Mouse (Mus musculus) cerebellum, adult (tissue): ENCODE data around the gene Zfp11.
A peak's percentile ranks its signal among the peaks of the same experiment; 100 is the strongest.
"Not testable (repeated sequence)": the region's sequence is repeated elsewhere in the genome, so short reads cannot be mapped to it uniquely, and the experiment has no call there.

Experiments
- ATAC-seq: cut with Nextera tagmentation; 2 replicates; pipeline ENCODE4 v1.9.2; 2017; ENCODE audit warnings: mild to moderate bottlenecking, moderate library complexity, mixed read lengths; ENCODE audit not compliant: insufficient number of reproducible peaks, low FRiP score, low TSS enrichment

Gene Zfp11

GRCm38 (mm10) chr5:129670036-129670458 is at the start of gene Zfp11:
Zfp11 (minus strand) TSS chr5:129670099.
- peak; percentile 76; the same call in 1 of the 2 replicates for ATAC-seq

- no peak for ATAC-seq
These were observed 47.1 kb upstream of the Zfp11 start for GRCm38 (mm10) chr5:129717016-129717415.

GRCm38 (mm10) chr5:129715326-129715861 is 45.5 kb upstream of the Zfp11 start, which contains the start of gene Mrps17:
Mrps17 (plus strand) TSS chr5:129715497.
- ATAC-seq, result peak; percentile 96

- no peak for ATAC-seq
These were observed 38.5 kb upstream of the Zfp11 start, which contains the start of gene Sept14 for GRCm38 (mm10) chr5:129708412-129708811. Sept14 (minus strand) TSS chr5:129708512.

GRCm38 (mm10) chr5:129703368-129703767 is 33.5 kb upstream of the Zfp11 start:
- ATAC-seq, result no peak

GRCm38 (mm10) chr5:129701706-129702105 is 31.8 kb upstream of the Zfp11 start:
- no peak for ATAC-seq

GRCm38 (mm10) chr5:129700506-129700905 is 30.6 kb upstream of the Zfp11 start:
- ATAC-seq, result no peak

- ATAC-seq, result no peak
These were observed 20.6 kb upstream of the Zfp11 start for GRCm38 (mm10) chr5:129690528-129690927.

GRCm38 (mm10) chr5:129687621-129688020 is 17.7 kb upstream of the Zfp11 start:
- ATAC-seq, result no peak

GRCm38 (mm10) chr5:129685141-129685540 is 15.2 kb upstream of the Zfp11 start:
- ATAC-seq, result not testable (repeated sequence)

GRCm38 (mm10) chr5:129669453-129670035 is 355 bp downstream of the Zfp11 start:
- ATAC-seq, result no peak; the same call in 1 of the 2 replicates

- no peak for ATAC-seq
These were observed 2.0 kb downstream of the Zfp11 start for GRCm38 (mm10) chr5:129667851-129668250.

- no peak for ATAC-seq
These were observed 3.5 kb downstream of the Zfp11 start for GRCm38 (mm10) chr5:129666271-129666909.

- ATAC-seq, result no peak
These were observed 5.8 kb downstream of the Zfp11 start for GRCm38 (mm10) chr5:129664090-129664489.

GRCm38 (mm10) chr5:129657931-129658330 is 12.0 kb downstream of the Zfp11 start:
- ATAC-seq, result no peak

- ATAC-seq, result no peak
These were observed 12.9 kb downstream of the Zfp11 start for GRCm38 (mm10) chr5:129657016-129657415.

- no peak for ATAC-seq
These were observed 19.0 kb downstream of the Zfp11 start for GRCm38 (mm10) chr5:129650858-129651257.

GRCm38 (mm10) chr5:129632270-129633250 is 37.3 kb downstream of the Zfp11 start:
- ATAC-seq, result not testable (repeated sequence)

- ATAC-seq, result not testable (repeated sequence)
These were observed 43.3 kb downstream of the Zfp11 start for GRCm38 (mm10) chr5:129626586-129626985.

- ATAC-seq, result no peak
These were observed 43.8 kb downstream of the Zfp11 start for GRCm38 (mm10) chr5:129626099-129626498.
